Mouse (Mus musculus) midbrain, embryonic 14.5 days (tissue): ENCODE data around the gene Ncl. TPM values are rescaled to one million over a fixed set of nuclear protein-coding genes. Genes with fewer than 3 reads are reported as not detected.

Source experiments
- ATAC-seq: fragments of 200-750 bp; cut with Nextera tagmentation; 2 replicates; pipeline ENCODE4 v1.8.0; 2017; ENCODE audit warnings: moderate number of reproducible peaks, moderate library complexity; ENCODE audit not compliant: low FRiP score, low TSS enrichment
- DNase-seq: peaks from one replicate; pipeline ENCODE4 v3.0.0-alpha.2; 2015
- H3K27ac ChIP-seq: fragments of 300-500 bp; sonication (generic); replicated peaks from 2 replicates; pipeline ENCODE4 v1.5.1; 2014; ENCODE audit warnings: mild to moderate bottlenecking, low read depth, low read length, moderate library complexity
- H3K27me3 ChIP-seq: fragments of 300-500 bp; sonication (generic); 2 replicates; pipeline ENCODE4 v1.6.1; 2014; ENCODE audit warnings: low read length, control low read depth, mixed read lengths; ENCODE audit not compliant: control insufficient read depth, insufficient read depth
- H3K36me3 ChIP-seq: fragments of 300-500 bp; sonication (generic); 2 replicates; pipeline ENCODE4 v1.6.1; 2014; ENCODE audit warnings: low read length, control low read depth; ENCODE audit not compliant: control insufficient read depth, insufficient read depth
- H3K4me1 ChIP-seq: fragments of 300-500 bp; sonication (generic); 2 replicates; pipeline ENCODE4 v1.6.1; 2014; ENCODE audit warnings: mild to moderate bottlenecking, antibody characterized with exemption, low read length, control low read depth; ENCODE audit not compliant: control insufficient read depth, insufficient read depth
- H3K4me2 ChIP-seq: fragments of 300-500 bp; sonication (generic); 2 replicates; pipeline ENCODE4 v1.6.1; 2014; ENCODE audit warnings: mild to moderate bottlenecking, low read length, moderate library complexity
- H3K4me3 ChIP-seq: fragments of 300-500 bp; sonication (generic); replicated peaks from 2 replicates; pipeline ENCODE4 v1.5.1; 2014; ENCODE audit warnings: low read depth, low read length
- H3K9ac ChIP-seq: fragments of 300-500 bp; sonication (generic); replicated peaks from 2 replicates; pipeline ENCODE4 v1.6.1; 2014; ENCODE audit warnings: mild to moderate bottlenecking, low read length, moderate library complexity
- H3K9me3 ChIP-seq: fragments of 300-500 bp; sonication (generic); 2 replicates; pipeline ENCODE4 v1.6.1; 2016; ENCODE audit warnings: low read length, control low read depth, mixed read lengths; ENCODE audit not compliant: control insufficient read depth
- WGBS: fragments of 180-500 bp; shearing (Covaris S2); extraction: QIAGEN DNeasy Blood & Tissue Kit; methylation state at CpG from one replicate; pipeline ENCODE4 v1.1.7; 2014; 5-methylcytosine and 5-hydroxymethylcytosine counted together
- polyA plus RNA-seq: library from polyadenylated mRNA; unstranded; fragments of >200 nt; fragmentation: Nextera tagmentation; extraction: Ambion mirVana; gene quantifications from 2 replicates; pipeline ENCODE4 v1.2.1, GENCODE M21; 2014

Ncl gene
- polyA plus RNA-seq, 1 experiment from 2014 or later = 154 TPM

DNA sequence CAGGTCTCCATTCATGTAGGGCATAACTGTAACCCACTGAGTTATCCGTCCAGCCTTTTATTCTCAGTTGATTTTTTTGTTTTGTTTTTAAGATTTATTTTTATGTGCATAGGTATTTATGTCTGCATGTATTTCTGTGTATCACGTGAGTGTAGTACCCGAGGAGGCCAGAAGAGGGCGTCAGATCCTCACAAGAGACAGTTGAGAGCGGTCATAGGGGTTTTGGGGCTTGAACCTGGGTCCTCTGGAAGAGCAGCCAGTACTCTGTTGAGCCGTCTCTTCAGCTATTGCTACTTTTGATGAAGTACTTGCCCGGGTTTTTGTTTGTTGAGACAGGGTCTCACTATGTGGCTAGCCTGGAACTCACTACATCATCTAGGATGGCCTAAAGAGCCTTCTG is 36.7 kb upstream of the Ncl start:
- WGBS = 71% methylated on average over 7 of the region's 7 CpGs
- no peak for DNase-seq
- Histone ChIP-seq H3K27me3 (no peaks in the 10 kb centered on the region), H3K36me3 (no peaks in the 10 kb centered on the region), H3K4me3 (no peak overlapping the region), H3K4me2 (no peak overlapping the region), H3K9ac (no peak overlapping the region), H3K9me3 (no peaks in the 10 kb centered on the region), H3K4me1 (no peaks in the 10 kb centered on the region), H3K27ac (no peak overlapping the region)
- ATAC-seq = no peak

GRCm38 (mm10) chr1:86394246-86394645 is 35.0 kb upstream of the Ncl start:
- DNase-seq (no peak), ATAC-seq (no peak)
- H3K9ac ChIP-seq = no peak overlapping the region
- no peaks in the 10 kb centered on the region for H3K4me1 ChIP-seq
- H3K27me3 ChIP-seq = no peaks in the 10 kb centered on the region
- H3K36me3 ChIP-seq = no peaks in the 10 kb centered on the region
- 90% methylated on average over 3 of the region's 3 CpGs for WGBS
- H3K4me3 ChIP-seq = no peak overlapping the region
- no peak overlapping the region for H3K27ac ChIP-seq
- no peak overlapping the region for H3K4me2 ChIP-seq
- no peaks in the 10 kb centered on the region for H3K9me3 ChIP-seq

GRCm38 (mm10) chr1:86393219-86393618 is 34.0 kb upstream of the Ncl start:
- no peak for ATAC-seq

GRCm38 (mm10) chr1:86391425-86391824 is 32.2 kb upstream of the Ncl start:
- no peak for ATAC-seq
- 56% methylated on average over 2 of the region's 2 CpGs for WGBS
- no peak overlapping the region for H3K27ac ChIP-seq

More at GRCm38 (mm10) chr1:86393219-86393618, 34.0 kb upstream of the Ncl start:
- H3K36me3 ChIP-seq = no peaks in the 10 kb centered on the region
- H3K4me1 ChIP-seq = no peaks in the 10 kb centered on the region
- H3K4me2 ChIP-seq = no peak overlapping the region
- no peak overlapping the region for H3K4me3 ChIP-seq
- H3K27ac ChIP-seq = no peak overlapping the region
- no peak overlapping the region for H3K9ac ChIP-seq
- WGBS = 90% methylated on average over 3 of the region's 3 CpGs
- no peaks in the 10 kb centered on the region for H3K9me3 ChIP-seq
- no peaks in the 10 kb centered on the region for H3K27me3 ChIP-seq
- DNase-seq = no peak

GRCm38 (mm10) chr1:86389230-86389629 is 30.0 kb upstream of the Ncl start:
- Histone ChIP-seq H3K9me3 (no peaks in the 10 kb centered on the region), H3K9ac (peak overlapping the region; percentile 40; the same call in 1 of the 2 replicates), H3K4me1 (no peaks in the 10 kb centered on the region), H3K4me2 (no peak overlapping the region), H3K27me3 (no peaks in the 10 kb centered on the region), H3K27ac (no peak overlapping the region), H3K36me3 (no peaks in the 10 kb centered on the region), H3K4me3 (no peak overlapping the region)
- WGBS = 5% methylated on average over 11 of the region's 11 CpGs
- ATAC-seq = no peak
- DNase-seq = peak; percentile 84

More at GRCm38 (mm10) chr1:86391425-86391824, 32.2 kb upstream of the Ncl start:
- Histone ChIP-seq H3K4me1 (no peaks in the 10 kb centered on the region), H3K36me3 (no peaks in the 10 kb centered on the region), H3K4me3 (no peak overlapping the region), H3K9ac (no peak overlapping the region), H3K27me3 (no peaks in the 10 kb centered on the region), H3K9me3 (no peaks in the 10 kb centered on the region), H3K4me2 (no peak overlapping the region)
- no peak for DNase-seq

DNA sequence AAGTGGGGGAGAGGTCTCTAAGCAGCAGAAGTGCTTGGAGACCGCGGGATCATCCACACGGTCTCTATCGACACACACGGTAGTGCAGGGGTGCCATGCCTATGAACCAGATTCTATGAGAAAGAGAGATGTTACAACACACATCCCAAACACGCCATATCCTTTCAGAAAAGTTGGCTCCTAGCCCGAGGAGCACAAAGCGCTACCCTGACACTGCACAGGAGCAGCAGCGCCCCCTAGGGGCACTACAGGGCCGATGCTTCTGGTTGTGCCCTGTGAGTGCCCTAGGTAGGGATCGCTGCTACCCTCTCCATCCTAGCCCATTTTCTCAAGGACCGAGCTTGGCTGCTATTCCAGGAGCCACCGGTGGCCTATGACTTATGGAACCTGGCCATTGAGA is 21.8 kb upstream of the Ncl start:
- no peak for ATAC-seq
- WGBS = 36% methylated on average over 13 of the region's 13 CpGs
- Histone ChIP-seq H3K4me2 (no peak overlapping the region), H3K4me3 (no peak overlapping the region), H3K27ac (no peak overlapping the region), H3K27me3 (no peaks in the 10 kb centered on the region), H3K9me3 (no peaks in the 10 kb centered on the region), H3K36me3 (no peaks in the 10 kb centered on the region), H3K9ac (no peak overlapping the region), H3K4me1 (no peaks in the 10 kb centered on the region)
- DNase-seq = peak; percentile 51

DNA sequence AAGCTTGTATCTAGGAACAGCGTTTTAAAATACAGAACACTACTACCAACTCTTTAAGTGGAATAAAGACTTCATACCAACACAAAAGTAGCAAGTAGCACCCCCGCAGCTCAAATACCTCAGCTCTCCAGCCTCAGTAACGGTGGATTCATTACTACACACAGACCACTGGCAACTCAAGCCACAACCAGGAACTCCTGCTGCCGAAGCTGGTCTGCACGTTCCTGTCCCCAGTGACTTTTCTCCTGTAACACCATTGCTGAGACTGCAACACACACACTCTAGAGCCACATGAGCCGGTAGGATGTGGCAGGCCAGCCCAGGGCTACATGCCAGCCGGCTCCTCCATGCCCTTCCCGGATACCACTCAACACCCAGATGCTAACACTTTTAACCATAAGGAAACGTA is 20.0 kb upstream of the Ncl start:
- H3K4me3 ChIP-seq = no peak overlapping the region
- H3K27ac ChIP-seq = no peak overlapping the region
- DNase-seq (no peak), ATAC-seq (no peak)
- H3K9ac ChIP-seq = no peak overlapping the region
- H3K4me1 ChIP-seq = no peaks in the 10 kb centered on the region
- 80% methylated on average over 9 of the region's 9 CpGs for WGBS
- H3K36me3 ChIP-seq = no peaks in the 10 kb centered on the region
- H3K27me3 ChIP-seq = no peaks in the 10 kb centered on the region
- H3K9me3 ChIP-seq = no peaks in the 10 kb centered on the region
- H3K4me2 ChIP-seq = no peak overlapping the region

DNA sequence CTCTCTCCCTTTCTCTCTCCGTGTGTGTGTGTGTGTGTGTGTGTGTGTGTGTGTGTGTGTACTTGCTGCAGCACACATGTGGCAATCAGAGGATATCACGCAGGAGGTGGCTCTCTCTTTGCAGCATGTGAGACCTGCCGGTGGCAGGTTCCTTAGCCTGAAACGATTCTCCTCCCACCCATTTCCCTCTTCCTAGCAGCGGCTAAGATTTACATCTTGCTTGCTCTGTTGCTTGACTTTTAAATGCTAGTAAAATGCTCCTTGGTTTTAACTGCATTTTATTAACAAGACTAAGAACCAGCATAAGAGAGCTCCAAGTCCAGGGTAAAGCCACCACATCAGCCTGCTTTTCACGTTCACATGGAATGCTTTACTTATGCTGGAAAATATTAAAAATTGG is 19.5 kb upstream of the Ncl start:
- DNase-seq (no peak), ATAC-seq (no peak)
- 73% methylated on average over 6 of the region's 6 CpGs for WGBS
- Histone ChIP-seq H3K4me3 (no peak overlapping the region), H3K36me3 (no peaks in the 10 kb centered on the region), H3K4me2 (no peak overlapping the region), H3K9ac (no peak overlapping the region), H3K9me3 (no peaks in the 10 kb centered on the region), H3K27me3 (no peaks in the 10 kb centered on the region), H3K27ac (no peak overlapping the region), H3K4me1 (no peaks in the 10 kb centered on the region)

GRCm38 (mm10) chr1:86376354-86376753 is 17.2 kb upstream of the Ncl start:
- H3K36me3 ChIP-seq = no peaks in the 10 kb centered on the region
- WGBS = 78% methylated on average over 5 of the region's 5 CpGs
- no peak overlapping the region for H3K4me3 ChIP-seq
- H3K9ac ChIP-seq = no peak overlapping the region
- H3K27me3 ChIP-seq = no peaks in the 10 kb centered on the region
- DNase-seq (no peak), ATAC-seq (no peak)
- no peak overlapping the region for H3K4me2 ChIP-seq
- no peaks in the 10 kb centered on the region for H3K4me1 ChIP-seq
- no peaks in the 10 kb centered on the region for H3K9me3 ChIP-seq
- no peak overlapping the region for H3K27ac ChIP-seq
